Mouse (Mus musculus): ENCODE measurements around the gene Wwox.

GRCm38 (mm10) chr8:114411421-114411820 lies 28.0 kb upstream of the Wwox start:
- TF ChIP-seq CTCF (IDR thresholded peaks at IDR 0.05; ENCODE audit: control insufficient read depth, insufficient read depth, insufficient replicate concordance, low read depth, low read length) (no peak), POLR2A (IDR thresholded peaks at IDR 0.05; ENCODE audit: control insufficient read depth, low read depth, low read length) (no peak)
